Mouse (Mus musculus) cerebellum, adult 18-20 months (tissue): ENCODE results near the gene Itm2c.

Experiments
- DNase-seq, 2 experiments: peaks; one replicate each; pipeline ENCODE4 v3.0.0; 2021

The Itm2c gene

GRCm38 (mm10) chr1:85894231-85894747 lies at the start of gene Itm2c:
Gene Itm2c (plus strand): TSS chr1:85894281.
- DNase-seq: peak; percentile 92 to 96

GRCm38 (mm10) chr1:85844981-85845380 lies 49.1 kb upstream of the Itm2c start:
- no peak for DNase-seq

- no peak for DNase-seq
These were observed 48.6 kb upstream of the Itm2c start for GRCm38 (mm10) chr1:85845476-85845875.

GRCm38 (mm10) chr1:85849016-85849415 lies 45.1 kb upstream of the Itm2c start:
- no peak for DNase-seq

- DNase-seq: no peak
These were observed 43.2 kb upstream of the Itm2c start for GRCm38 (mm10) chr1:85850851-85851250.

- DNase-seq: peak; percentile 74
These were observed 40.9 kb upstream of the Itm2c start for GRCm38 (mm10) chr1:85852996-85853689.

GRCm38 (mm10) chr1:85853865-85854264 lies 40.2 kb upstream of the Itm2c start:
- no peak for DNase-seq

- no peak for DNase-seq
These were observed 39.6 kb upstream of the Itm2c start for GRCm38 (mm10) chr1:85854475-85854874.

GRCm38 (mm10) chr1:85856266-85856665 lies 37.8 kb upstream of the Itm2c start:
- DNase-seq: no peak

GRCm38 (mm10) chr1:85857261-85857754 lies 36.8 kb upstream of the Itm2c start:
- DNase-seq: no peak

GRCm38 (mm10) chr1:85864383-85864782 lies 29.7 kb upstream of the Itm2c start:
- DNase-seq: peak in 1 of 2 experiments; percentile 50

- DNase-seq: peak; percentile 46 to 52
These were observed 24.1 kb upstream of the Itm2c start for GRCm38 (mm10) chr1:85870001-85870400.

GRCm38 (mm10) chr1:85870546-85870945 lies 23.5 kb upstream of the Itm2c start:
- DNase-seq: no peak

GRCm38 (mm10) chr1:85882003-85882402 lies 12.1 kb upstream of the Itm2c start:
- no peak for DNase-seq

- no peak for DNase-seq
These were observed 6.9 kb upstream of the Itm2c start for GRCm38 (mm10) chr1:85887221-85887620.

- DNase-seq: peak; percentile 52 to 60
These were observed 773 bp downstream of the Itm2c start for GRCm38 (mm10) chr1:85894748-85895360.

GRCm38 (mm10) chr1:85895391-85895837 lies 1.3 kb downstream of the Itm2c start:
- DNase-seq: peak; percentile 71 to 73

- no peak for DNase-seq
These were observed 2.0 kb downstream of the Itm2c start for GRCm38 (mm10) chr1:85896110-85896509.

- peak; percentile 9 to 33 for DNase-seq
These were observed 3.0 kb downstream of the Itm2c start for GRCm38 (mm10) chr1:85896781-85897700.

GRCm38 (mm10) chr1:85897901-85898760 lies 4.0 kb downstream of the Itm2c start:
- DNase-seq: peak in 1 of 2 experiments; percentile 16

- peak; percentile 72 to 76 for DNase-seq
These were observed 4.8 kb downstream of the Itm2c start for GRCm38 (mm10) chr1:85898761-85899387.
